In the genomic region with DNA sequence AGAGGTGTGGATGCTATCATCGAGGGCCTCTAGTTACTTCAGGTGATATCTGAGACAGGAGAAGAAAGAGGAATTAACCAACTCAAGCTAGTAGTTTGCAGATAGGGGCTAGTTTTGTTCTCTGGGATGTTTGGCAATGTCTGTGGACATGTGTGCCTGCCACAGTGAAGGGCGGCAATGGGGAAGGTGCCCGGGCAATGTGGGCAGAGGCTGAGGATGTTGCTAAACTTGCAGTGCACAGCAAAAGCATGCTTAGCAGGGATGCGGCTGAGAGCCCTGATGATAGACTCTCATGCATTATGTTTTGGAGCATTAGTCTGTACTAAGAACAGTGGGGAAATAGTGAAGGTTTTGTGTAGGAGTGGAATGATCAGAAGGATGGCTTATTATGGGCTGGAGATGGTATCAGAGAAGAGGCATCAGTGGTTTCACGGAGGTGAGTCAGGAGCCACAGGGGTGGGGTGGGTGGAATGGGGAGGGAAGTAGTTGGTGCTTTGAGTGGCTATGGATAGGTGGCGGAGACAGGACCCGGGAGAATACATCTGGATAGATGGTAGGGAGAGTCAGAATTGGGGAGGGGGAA, we compare ENCODE assay signal across 12 mouse cellular contexts. TPM values are rescaled to one million over a fixed set of nuclear protein-coding genes. Genes with fewer than 3 reads are reported as not detected.
A peak's percentile ranks its signal among the peaks of the same experiment; 100 is the strongest.
DNase-seq lines count a peak whose midpoint lies in the region; ATAC-seq and TF ChIP-seq lines count a peak whose summit lies in the region.
"Had no signal": no experiment of that assay in that cellular context is flagged by ENCODE, and none has a peak within 500 bp of the region (broad histone marks: within the 10 kb centered on the region; RNA-seq: fewer than 3 reads in every experiment).

No protein-coding gene starts in this region.

- 25% methylated on average over 7 of the region's 7 CpGs for WGBS in macrophage (ENCODE audit: missing documents)
- 95% methylated on average over 7 of the region's 7 CpGs for WGBS in neural tube, embryonic 15.5 days

- H3K79me2 ChIP-seq in macrophage (ENCODE audit: inconsistent target), result peaks cover 82% of the 10 kb centered on the region

- peaks cover 50% of the 10 kb centered on the region for H3K4me1 ChIP-seq in bone marrow macrophage, adult 2 months (ENCODE audit: control insufficient read depth, insufficient read depth, low read length)
- no peaks in the 10 kb centered on the region; the same call in 1 of the 2 replicates for H3K4me1 ChIP-seq in neural tube, embryonic 15.5 days
- H3K4me1 ChIP-seq: hindbrain, embryonic 15.5 days; midbrain, embryonic 10.5 days had no signal

- no peak for TF ChIP-seq CTCF in bone marrow macrophage, adult 2 months (IDR thresholded peaks at IDR 0.05; ENCODE audit: low read depth, low read length)

- H3K4me2 ChIP-seq in neural tube, embryonic 15.5 days, result no peak overlapping the region
- H3K4me2 ChIP-seq: hindbrain, embryonic 15.5 days had no signal

- H3K4me3 ChIP-seq in bone marrow macrophage, adult 2 months (ENCODE audit: insufficient read depth, low read length), result no peak overlapping the region
- no peak overlapping the region for H3K4me3 ChIP-seq in macrophage (ENCODE audit: inconsistent target)
- H3K4me3 ChIP-seq in neural tube, embryonic 15.5 days (replicated peaks), result no peak overlapping the region
- H3K4me3 ChIP-seq: hindbrain, embryonic 15.5 days; midbrain, embryonic 10.5 days had no signal

- peak; percentile 62 for ATAC-seq in CD4-positive, CD25-positive, alpha-beta regulatory T cell, adult 4 months
- no peak for ATAC-seq in neural tube, embryonic 15.5 days (ENCODE audit: low FRiP score)

- no peak for TF ChIP-seq POLR2A in bone marrow macrophage, adult 2 months (IDR thresholded peaks at IDR 0.05; ENCODE audit: borderline replicate concordance, low read depth, low read length)

- H3K36me3 ChIP-seq in macrophage (ENCODE audit: inconsistent target), result no peaks in the 10 kb centered on the region; the same call in 1 of the 2 replicates
- H3K36me3 ChIP-seq in neural tube, embryonic 15.5 days, result peaks cover 4% of the 10 kb centered on the region; the same call in 1 of the 2 replicates
- H3K36me3 ChIP-seq: hindbrain, embryonic 15.5 days had no signal

- H3K9me3 ChIP-seq in neural tube, embryonic 15.5 days (replicated peaks), result no peaks in the 10 kb centered on the region
- H3K9me3 ChIP-seq: hindbrain, embryonic 15.5 days; midbrain, embryonic 10.5 days had no signal

- H3K27me3 ChIP-seq in neural tube, embryonic 15.5 days (replicated peaks), result no peaks in the 10 kb centered on the region
- H3K27me3 ChIP-seq: hindbrain, embryonic 15.5 days had no signal

- peak overlapping the region; percentile 77 for H3K27ac ChIP-seq in bone marrow macrophage, adult 2 months (ENCODE audit: insufficient read depth, low read depth, low read length)
- peak overlapping the region; percentile 55 for H3K27ac ChIP-seq in macrophage
- no peak overlapping the region for H3K27ac ChIP-seq in neural tube, embryonic 15.5 days (replicated peaks)
- H3K27ac ChIP-seq: hindbrain, embryonic 15.5 days; kidney, postnatal 0 days; midbrain, embryonic 10.5 days had no signal

- intact Hi-C loops in left cerebral cortex, postnatal 10 days (cut with DNase I), result no loop called here
- intact Hi-C loops in left cerebral cortex, postnatal 4 days (cut with DNase I), result no loop called here

- H3K9ac ChIP-seq in neural tube, embryonic 15.5 days (replicated peaks), result no peak overlapping the region
- H3K9ac ChIP-seq: hindbrain, embryonic 15.5 days had no signal

- peak; percentile 16 to 37 for DNase-seq in left cerebral cortex, adult 18-20 months (ENCODE audit: low spot score in 2 of 2)
- DNase-seq in left cerebral cortex, postnatal 10 days (ENCODE audit: extremely low spot score in 1 of 2, low spot score in 2 of 2), result no peak
- DNase-seq in adrenal gland, postnatal 10 days, result no peak
- no peak for DNase-seq in left cerebral cortex, postnatal 4 days
- DNase-seq: cerebellum, adult 8-10 months had no signal

RNA-seq across cellular contexts. Expression of a gene that starts 28.9 kb away (rescaled TPM):
- 10 to 100 TPM; 43.9 to 48.6 TPM for total RNA-seq in left cerebral cortex, adult 18-20 months (2021)
- 10 to 100 TPM; 31.4 to 32.5 TPM for total RNA-seq in left cerebral cortex, postnatal 10 days (2021)
- 1 to 10 TPM; 8.2 to 9.6 TPM for polyA plus RNA-seq in CD4-positive, CD25-positive, alpha-beta regulatory T cell, adult 4 months (2017; shearing (Covaris generic))
- 67.7 and 71.5 TPM in 2 replicates for polyA plus RNA-seq in bone marrow macrophage, adult 2 months (2012; ENCODE audit: insufficient read depth, insufficient read length, missing spikeins)
- total RNA-seq in macrophage (2018; cell fraction: chromatin; rRNA removed), result 1,000 to 10,000 TPM in 3 of 26 experiments, 100 to 1,000 TPM in 23; 125 to 1,240 (median 267) TPM
- total RNA-seq in macrophage (2018; cell fraction: cytosol; rRNA removed), result 10 to 100 TPM; 33.5 to 87.4 (median 42.4) TPM
- 100 to 1,000 TPM in 19 of 26 experiments, 10 to 100 TPM in 7; 62.8 to 669 (median 140) TPM for total RNA-seq in macrophage (2018; cell fraction: nucleus; rRNA removed)
- polyA plus RNA-seq in macrophage (2018), result 36.3 to 65.4 TPM (median 49.8 TPM) in 3 replicates
- total RNA-seq in adrenal gland, postnatal 10 days (2021), result 10 to 100 TPM; 41.7 to 50.1 TPM
- polyA plus RNA-seq in neural tube, embryonic 15.5 days (2015; fragmentation: Nextera tagmentation; extraction: Ambion mirVana), result 46.0 and 46.7 TPM in 2 replicates
- total RNA-seq in left cerebral cortex, postnatal 4 days (2021), result 10 to 100 TPM; 37.9 to 45.8 TPM

Comparison
In these comparisons a context has a peak if more than half of its experiments do, and no peak if none do; other contexts are left out.
1. DNase-seq: peak in left cerebral cortex, adult 18-20 months (2 of 2); none in left cerebral cortex, postnatal 10 days (0 of 2), adrenal gland, postnatal 10 days (single experiment) and left cerebral cortex, postnatal 4 days (single experiment).